Mouse (Mus musculus): ENCODE results near the gene Apex2.
"Not testable (repeated sequence)": the region's sequence is repeated elsewhere in the genome, so short reads cannot be mapped to it uniquely, and the experiment has no call there.

Apex2 gene

GRCm38 (mm10) chrX:150486314-150487030 is 103.2 kb downstream of the Apex2 start:
- not testable (repeated sequence) for DNase-seq

GRCm38 (mm10) chrX:150477854-150478780 is 111.6 kb downstream of the Apex2 start:
- DNase-seq: peak; percentile 94

- no peak for DNase-seq
Observed at GRCm38 (mm10) chrX:150471416-150471815, 118.3 kb downstream of the Apex2 start.

All from layer of hippocampus, adult 9-11 months (tissue).